Mouse (Mus musculus) lung, postnatal 14 days (tissue): ENCODE data around the gene Ggt5.

Source experiments
- DNase-seq: peaks from one replicate; pipeline ENCODE4 v3.0.0; 2021

The Ggt5 gene

GRCm38 (mm10) chr10:75568851-75569250 is 20.3 kb upstream of the Ggt5 start:
- no peak for DNase-seq

DNA sequence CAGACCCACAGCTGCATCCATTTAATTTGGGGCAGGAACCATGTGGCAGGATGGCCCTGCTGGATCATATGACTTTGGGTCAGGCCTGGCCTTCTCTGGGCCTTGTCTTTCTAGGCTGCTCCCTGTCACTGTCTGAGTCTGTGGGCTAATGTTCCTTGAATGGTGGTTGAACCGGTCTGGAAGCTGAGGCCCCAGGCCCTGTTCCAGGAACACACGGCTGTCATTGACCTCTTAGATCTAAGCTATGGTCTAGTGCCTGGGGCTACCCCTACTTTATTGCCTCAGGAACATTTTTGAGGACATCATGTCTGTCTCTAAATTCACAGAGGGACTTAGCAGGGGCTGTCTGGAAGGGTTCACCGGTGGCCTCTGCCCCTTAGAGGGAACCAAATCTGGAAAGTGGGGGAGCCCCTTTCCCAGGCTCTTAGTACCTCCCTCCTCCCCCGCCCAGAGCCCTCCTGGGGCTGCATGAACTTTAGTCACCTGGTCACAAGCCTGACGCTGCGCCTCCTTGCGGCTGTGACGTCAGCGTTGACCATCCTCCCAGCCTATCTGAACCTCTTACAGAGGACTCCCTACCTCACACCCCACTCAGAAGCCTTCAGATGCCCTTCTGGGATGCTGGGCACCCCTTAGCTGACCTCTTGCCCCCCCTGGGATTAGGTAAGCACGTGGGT is 18.0 kb upstream of the Ggt5 start:
- no peak for DNase-seq

DNA sequence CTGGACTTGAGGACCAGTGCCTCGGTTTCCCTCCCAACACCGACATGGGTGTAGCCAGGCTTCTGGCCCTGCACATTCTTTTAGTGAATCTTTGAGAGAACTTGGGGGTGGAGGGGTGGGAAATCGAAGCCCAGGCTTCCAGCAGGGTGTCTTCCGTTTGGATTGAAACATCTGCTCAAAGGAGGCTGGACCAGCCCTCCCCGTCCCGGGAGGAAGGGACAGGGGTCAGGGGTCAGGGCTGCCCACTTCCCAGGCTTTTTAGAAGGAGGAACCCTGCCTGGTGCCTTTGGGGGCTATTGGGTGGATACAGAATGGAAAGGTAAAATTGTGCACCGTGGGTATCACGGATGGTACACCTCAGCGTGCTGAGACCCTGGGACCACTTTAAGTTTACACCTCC is 17.2 kb upstream of the Ggt5 start:
- DNase-seq = no peak

GRCm38 (mm10) chr10:75573181-75573580 is 16.0 kb upstream of the Ggt5 start:
- no peak for DNase-seq

DNA sequence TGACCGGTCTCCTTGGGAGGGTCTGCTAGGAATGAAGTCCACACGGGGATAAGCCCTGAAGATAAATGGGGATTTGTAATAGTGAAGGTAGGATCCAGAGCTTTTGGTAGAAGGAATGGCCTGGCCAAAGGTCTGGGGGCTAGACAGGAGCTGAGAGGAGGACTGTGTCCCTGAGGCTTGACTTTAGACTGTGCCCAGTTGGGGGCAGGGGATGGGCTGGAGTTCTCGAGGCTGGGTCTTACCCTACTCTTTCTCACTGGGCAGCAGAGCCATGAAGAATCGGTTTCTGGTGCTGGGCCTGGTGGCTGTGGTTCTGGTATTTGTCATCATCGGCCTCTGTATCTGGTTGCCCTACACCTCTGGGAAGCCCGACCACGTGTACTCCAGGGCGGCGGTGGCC is 15.2 kb upstream of the Ggt5 start:
- DNase-seq = no peak

DNA sequence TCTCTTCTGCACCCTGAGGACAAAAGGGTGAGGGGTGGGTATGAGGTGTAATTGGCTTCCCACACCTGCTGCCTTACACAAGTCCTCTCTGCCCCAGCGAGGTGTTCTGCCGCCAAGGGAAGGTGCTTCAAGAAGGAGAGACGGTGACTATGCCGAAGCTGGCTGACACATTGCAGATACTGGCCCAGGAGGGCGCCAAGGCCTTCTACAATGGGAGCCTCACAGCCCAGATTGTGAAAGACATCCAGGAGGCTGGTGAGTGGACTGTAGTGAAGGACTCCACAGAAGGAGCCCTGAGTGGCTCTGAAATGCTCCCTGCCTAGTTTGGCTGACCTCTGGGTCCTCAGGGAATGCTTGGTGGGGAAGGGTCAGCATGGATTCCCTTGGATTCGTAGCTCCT is 10.0 kb upstream of the Ggt5 start:
- no peak for DNase-seq

- DNase-seq = peak; percentile 95
Measured at GRCm38 (mm10) chr10:75585876-75586552, 3.1 kb upstream of the Ggt5 start.

DNA sequence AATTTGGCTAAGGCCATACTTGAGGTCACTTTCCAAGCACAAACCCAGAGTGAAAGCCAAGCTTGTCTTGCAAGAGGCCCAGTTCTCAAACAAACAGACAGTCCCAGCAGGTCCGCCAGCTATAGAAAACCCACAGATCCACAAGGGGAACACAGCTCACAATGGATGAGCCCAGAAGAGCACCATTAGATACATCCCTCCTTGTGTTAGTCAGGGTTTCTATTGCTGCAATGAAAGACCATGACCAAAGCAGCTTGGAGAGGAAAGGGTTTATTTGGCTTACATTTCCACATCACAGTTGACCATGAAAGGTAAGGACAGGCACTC is 2.6 kb upstream of the Ggt5 start:
- DNase-seq = no peak

GRCm38 (mm10) chr10:75587781-75588180 is 1.4 kb upstream of the Ggt5 start:
- DNase-seq = peak; percentile 13

- peak; percentile 60 for DNase-seq
Measured at GRCm38 (mm10) chr10:75588336-75588735, 804 bp upstream of the Ggt5 start.

GRCm38 (mm10) chr10:75589651-75590050 is 511 bp downstream of the Ggt5 start:
- peak; percentile 19 for DNase-seq

GRCm38 (mm10) chr10:75591211-75591894 is 2.2 kb downstream of the Ggt5 start:
- peak; percentile 54 for DNase-seq

DNA sequence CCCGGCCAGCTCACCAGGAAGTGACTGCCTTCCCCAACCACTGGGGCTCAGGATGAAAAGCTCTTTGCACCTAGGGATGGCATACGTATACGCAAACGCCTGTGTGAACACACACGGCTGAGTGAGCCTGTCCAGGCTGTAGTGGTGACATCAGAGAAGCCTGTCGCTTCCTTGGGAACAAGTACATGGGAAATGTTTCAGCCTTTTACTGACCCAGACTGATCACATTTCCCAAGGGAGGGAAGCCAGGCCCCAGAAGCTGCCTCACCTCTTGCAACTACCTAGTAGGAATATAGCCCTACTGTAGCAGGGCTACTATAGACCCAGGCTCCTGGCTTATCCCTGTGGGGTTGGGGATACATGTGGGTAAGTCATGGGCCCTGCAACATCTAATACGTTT is 3.4 kb downstream of the Ggt5 start:
- no peak for DNase-seq

DNA sequence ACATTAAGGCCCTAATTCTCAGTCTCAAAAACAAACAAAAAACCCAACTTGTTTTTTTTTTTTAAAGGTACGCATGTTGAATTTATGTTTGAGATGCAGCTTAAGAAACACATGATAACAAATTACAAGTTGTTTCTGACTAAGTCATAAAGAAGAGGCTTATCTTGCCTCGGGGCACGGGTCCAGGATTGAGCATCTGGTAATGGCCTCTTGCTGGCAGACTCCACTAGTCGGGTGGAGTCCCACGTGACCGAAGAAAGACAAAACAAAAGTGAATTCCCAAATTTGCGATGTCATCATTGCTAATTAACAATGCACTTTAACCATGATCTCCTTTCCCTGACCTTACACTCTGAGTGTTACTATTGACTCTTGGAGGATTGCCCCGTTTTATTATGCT is 6.8 kb downstream of the Ggt5 start:
- DNase-seq = no peak

- DNase-seq = no peak
Measured at GRCm38 (mm10) chr10:75600189-75600730, 11.1 kb downstream of the Ggt5 start.

- no peak for DNase-seq
Measured at GRCm38 (mm10) chr10:75605162-75605846, 16.2 kb downstream of the Ggt5 start.

- DNase-seq = no peak
Measured at GRCm38 (mm10) chr10:75607253-75607652, 18.1 kb downstream of the Ggt5 start.

DNA sequence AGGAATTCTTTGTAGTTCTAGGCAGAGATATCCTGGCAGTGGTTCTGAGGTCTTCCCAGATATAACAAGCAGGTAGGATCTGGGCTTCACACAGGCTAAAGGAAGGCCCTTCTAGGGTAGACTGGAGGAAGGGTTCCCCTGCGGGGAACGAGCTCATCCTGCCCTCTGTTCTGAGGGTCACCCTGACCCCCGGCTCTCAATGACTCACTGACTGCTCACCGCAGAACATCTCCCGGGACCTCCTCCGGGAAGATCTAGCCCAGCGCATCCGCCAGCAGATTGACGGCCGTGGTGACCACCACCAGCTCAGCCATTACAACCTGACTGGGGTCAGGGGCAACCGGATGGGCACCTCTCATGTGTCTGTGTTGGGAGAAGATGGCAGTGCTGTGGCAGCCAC is 19.8 kb downstream of the Ggt5 start:
- DNase-seq = no peak

- no peak for DNase-seq
Measured at GRCm38 (mm10) chr10:75610486-75610885, 21.3 kb downstream of the Ggt5 start.

GRCm38 (mm10) chr10:75616044-75616443 is 26.9 kb downstream of the Ggt5 start:
- DNase-seq = no peak

DNA sequence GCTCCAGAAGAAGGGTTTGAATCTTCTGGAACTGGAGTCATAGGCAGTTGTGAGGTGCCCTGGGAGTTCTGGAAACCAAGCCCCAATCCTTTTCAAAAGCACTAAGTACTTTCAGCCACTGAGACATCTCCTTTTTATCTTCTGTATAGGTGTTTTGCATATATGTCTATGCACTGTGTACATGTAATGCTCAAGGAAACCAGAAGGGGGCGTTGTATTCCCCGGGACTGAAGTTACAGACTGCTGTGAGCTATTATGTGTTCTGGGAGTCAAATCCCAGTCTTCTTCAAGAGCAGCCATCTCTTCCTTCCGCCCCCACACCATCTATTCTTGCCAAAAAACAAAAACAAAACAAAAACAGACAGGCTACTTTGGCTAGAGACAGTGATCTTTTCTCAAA is 31.7 kb downstream of the Ggt5 start:
- DNase-seq = no peak

- DNase-seq = no peak
Measured at GRCm38 (mm10) chr10:75625920-75626319, 36.8 kb downstream of the Ggt5 start.

GRCm38 (mm10) chr10:75626991-75627390 is 37.9 kb downstream of the Ggt5 start:
- no peak for DNase-seq

GRCm38 (mm10) chr10:75627490-75627889 is 38.4 kb downstream of the Ggt5 start:
- no peak for DNase-seq
